Mouse (Mus musculus): ENCODE results near the gene Ppp1cb. TPM values are rescaled to one million over a fixed set of nuclear protein-coding genes. Genes with fewer than 3 reads are reported as not detected.

The Ppp1cb gene
- polyA plus RNA-seq, 1 experiment from 2014 or later: 159 TPM

GRCm38 (mm10) chr5:32549449-32549848, 90.8 kb downstream of the Ppp1cb start:
- H3K4me2 ChIP-seq (replicated peaks; ENCODE audit: low read depth, low read length): no peak overlapping the region
- no peaks in the 10 kb centered on the region for H3K4me1 ChIP-seq (ENCODE audit: insufficient read depth, low read depth, low read length)
- no peak overlapping the region for H3K9ac ChIP-seq (replicated peaks; ENCODE audit: low read depth)
- H3K36me3 ChIP-seq (ENCODE audit: insufficient read depth, low read length): no peaks in the 10 kb centered on the region
- no peaks in the 10 kb centered on the region for H3K9me3 ChIP-seq (ENCODE audit: low read length)
- 79% methylated on average over 2 of the region's 2 CpGs for WGBS
- DNase-seq (ENCODE audit: low spot score) (no peak), ATAC-seq (no peak)
- no peak overlapping the region for H3K27ac ChIP-seq (ENCODE audit: low read length)
- no peak for TF ChIP-seq EP300 (IDR thresholded peaks at IDR 0.05)
- no peak for TF ChIP-seq CTCF (IDR thresholded peaks at IDR 0.05)
- no peaks in the 10 kb centered on the region for H3K27me3 ChIP-seq (replicated peaks; ENCODE audit: insufficient read depth, low read length)
- H3K4me3 ChIP-seq (ENCODE audit: low read depth, low read length): no peak overlapping the region

- DNase-seq (ENCODE audit: low spot score): peak; percentile 36
- H3K9me3 ChIP-seq (ENCODE audit: low read length): no peaks in the 10 kb centered on the region
- H3K4me1 ChIP-seq (ENCODE audit: insufficient read depth, low read depth, low read length): no peaks in the 10 kb centered on the region
- ATAC-seq: peak; percentile 23; the same call in 1 of the 2 replicates
- WGBS: 13% methylated on average over 1 of the region's 1 CpGs
- H3K27ac ChIP-seq (ENCODE audit: low read length): no peak overlapping the region
- TF ChIP-seq EP300 (IDR thresholded peaks at IDR 0.05) (no peak), CTCF (IDR thresholded peaks at IDR 0.05) (no peak)
- no peaks in the 10 kb centered on the region for H3K27me3 ChIP-seq (replicated peaks; ENCODE audit: insufficient read depth, low read length)
- no peak overlapping the region for H3K9ac ChIP-seq (replicated peaks; ENCODE audit: low read depth)
- H3K4me2 ChIP-seq (replicated peaks; ENCODE audit: low read depth, low read length): no peak overlapping the region
- no peak overlapping the region for H3K4me3 ChIP-seq (ENCODE audit: low read depth, low read length)
- H3K36me3 ChIP-seq (ENCODE audit: insufficient read depth, low read length): no peaks in the 10 kb centered on the region
These were observed 106.1 kb downstream of the Ppp1cb start for GRCm38 (mm10) chr5:32564697-32565096.

Other genes starting within 250 kb of the Ppp1cb start
- 16.6 and 17.1 TPM in 2 replicates for gene Plb1, start 226.1 kb upstream of the Ppp1cb start, polyA plus RNA-seq (2015; fragmentation: Nextera tagmentation; extraction: Ambion mirVana)
- 28.5 and 35.5 TPM in 2 replicates for gene Yes1, start 152.3 kb downstream of the Ppp1cb start, polyA plus RNA-seq (2015; fragmentation: Nextera tagmentation; extraction: Ambion mirVana)